Mouse (Mus musculus) B cell, adult (primary cell): Measurements from ENCODE around the gene Ung. TPM values are rescaled to one million over a fixed set of nuclear protein-coding genes. Genes with fewer than 3 reads are reported as not detected.

Source experiments
- total RNA-seq: library from RNA; stranded (reverse); gene quantifications from 4 replicates; pipeline ENCODE4 v1.2.4, GENCODE M21; 2023; ENCODE audit not compliant: inconsistent age

The Ung gene
- total RNA-seq, result 20.4 to 26.0 TPM (median 22.7 TPM) in 4 replicates

GRCm38 (mm10) chr5:114130211-114130605 is at the start of gene Ung:
Ung (plus strand) TSS chr5:114130386.

DNA sequence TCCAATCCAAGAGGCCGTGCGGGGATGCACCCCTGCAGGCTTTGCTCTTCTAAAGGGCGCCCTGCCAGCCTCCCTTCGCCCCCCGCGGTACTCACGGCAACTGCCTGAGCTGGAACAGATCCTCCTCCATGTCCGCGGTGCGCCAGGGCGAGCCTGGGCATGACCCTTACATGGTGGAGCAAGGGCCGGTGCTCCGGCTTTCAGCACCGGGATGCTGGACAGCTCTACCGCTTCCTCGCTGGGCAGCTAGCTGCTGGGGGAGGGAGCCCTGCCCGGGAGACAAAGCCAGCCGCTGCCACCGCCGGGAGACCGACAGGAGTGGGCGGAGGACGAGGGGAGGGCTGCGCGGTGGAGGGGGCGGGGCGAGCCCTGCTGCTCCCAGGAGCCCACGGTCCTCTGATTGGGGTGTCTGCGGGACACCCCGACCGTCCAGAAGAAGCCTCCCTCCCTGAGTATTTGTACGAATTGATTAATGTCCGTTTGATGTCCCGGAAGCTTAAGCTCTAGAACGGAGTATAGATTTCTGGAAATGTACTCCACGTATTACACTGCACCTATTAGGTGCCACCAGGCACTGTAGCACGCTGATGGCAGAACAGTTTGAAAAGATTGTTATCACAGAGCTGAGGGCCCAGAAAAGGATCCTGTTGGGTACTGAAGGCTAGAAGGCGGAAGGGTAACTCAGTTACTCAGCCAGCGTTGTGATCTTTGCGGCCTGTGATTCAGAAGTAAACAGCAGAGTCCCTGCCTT is 39.0 kb upstream of the Ung start, which contains the start of gene Svop:
Gene Svop (minus strand): TSS at position 514 of the 751 bp plus-strand sequence.

DNA sequence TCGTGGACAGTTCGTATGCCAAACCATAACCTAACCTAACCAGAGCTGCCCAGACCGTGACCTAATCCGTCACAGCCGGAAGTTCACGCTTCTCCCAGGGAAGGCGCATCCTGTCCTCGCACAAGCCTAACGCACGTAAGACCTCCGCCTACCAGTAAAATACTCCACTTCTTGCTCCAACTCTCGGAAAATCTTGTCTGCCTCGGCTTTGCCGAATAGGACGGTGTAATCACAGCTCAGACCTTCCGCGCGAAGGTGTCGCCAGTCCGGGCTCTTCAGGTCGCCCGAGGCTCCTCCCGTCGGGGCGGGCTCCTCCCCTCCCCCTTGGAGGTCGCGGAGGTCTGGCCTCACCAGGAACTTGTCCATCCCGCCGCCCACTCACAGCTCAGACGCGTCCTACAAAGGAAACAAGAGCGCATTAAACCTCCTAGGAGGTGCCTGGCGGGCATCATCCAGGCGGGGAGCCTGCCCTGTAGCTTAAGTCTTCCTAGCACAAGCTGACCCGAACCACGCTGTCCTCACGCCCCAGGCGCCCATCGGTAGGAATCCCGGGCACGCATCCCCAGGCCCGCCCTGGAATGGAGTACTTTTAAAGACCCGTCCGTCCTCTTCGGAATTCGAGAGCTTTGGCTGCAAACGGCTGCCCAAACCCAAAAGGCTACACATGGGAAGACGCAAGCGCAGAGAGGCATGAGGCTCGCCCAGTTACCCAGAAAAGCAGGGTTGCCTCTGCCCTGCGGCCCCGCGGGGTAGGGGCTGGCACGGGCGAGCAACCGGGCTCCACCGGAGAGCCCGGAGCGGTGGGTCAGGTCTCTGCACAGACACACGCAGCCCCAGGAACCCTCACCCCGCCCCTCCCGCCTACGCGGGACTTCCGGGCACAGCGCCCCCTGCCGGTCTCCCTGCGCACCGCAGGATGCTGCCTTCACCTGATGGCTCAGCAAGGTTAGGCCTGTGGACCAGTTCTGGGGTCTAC is 2.5 kb upstream of the Ung start, which contains the start of gene Alkbh2:
Gene Alkbh2 (minus strand): TSS at position 845 of the 976 bp plus-strand sequence.

GRCm38 (mm10) chr5:114146028-114146888 is 16.1 kb downstream of the Ung start, which contains the start of gene Acacb:
Acacb (plus strand) TSS chr5:114146535.

Other genes starting within 250 kb of the Ung start
- gene Coro1c, start 221.6 kb upstream of the Ung start, total RNA-seq, result 47.1 to 73.5 TPM (median 58.3 TPM) in 4 replicates
- gene Ssh1, start 136.5 kb upstream of the Ung start, total RNA-seq, result 64.9 to 72.2 TPM (median 68.2 TPM) in 4 replicates
- gene Dao, start 126.7 kb upstream of the Ung start, total RNA-seq, result 0.78 TPM in 1 of 4 replicates, not detected in the others
- 22.4 to 27.3 TPM (median 24.8 TPM) in 4 replicates for gene Usp30, start 64.9 kb upstream of the Ung start, total RNA-seq
- gene Svop, start 38.8 kb upstream of the Ung start, total RNA-seq, result not detected in 4 replicates
- gene Alkbh2, start 2.2 kb upstream of the Ung start, total RNA-seq, result 5.0 to 7.3 TPM (median 6.5 TPM) in 4 replicates
- 2.7 to 3.8 TPM (median 3.1 TPM) in 4 replicates for gene Acacb, start 16.1 kb downstream of the Ung start, total RNA-seq
- gene Foxn4, start 143.4 kb downstream of the Ung start, total RNA-seq, result not detected in 4 replicates
- gene Myo1h, start 158.8 kb downstream of the Ung start, total RNA-seq, result 17.0 to 23.2 TPM (median 22.2 TPM) in 4 replicates